Mouse (Mus musculus) yolk sac, embryonic 10.5 days (tissue): Measurements from ENCODE around the gene Gm10645.

Source experiments
- DNase-seq: peaks from one replicate; pipeline ENCODE4 v3.0.0-alpha.2; 2017; ENCODE audit warnings: low spot score

Gm10645 gene

GRCm38 (mm10) chr8:83169127-83169526 lies 3.2 kb upstream of the Gm10645 start:
- DNase-seq, result no peak

DNA sequence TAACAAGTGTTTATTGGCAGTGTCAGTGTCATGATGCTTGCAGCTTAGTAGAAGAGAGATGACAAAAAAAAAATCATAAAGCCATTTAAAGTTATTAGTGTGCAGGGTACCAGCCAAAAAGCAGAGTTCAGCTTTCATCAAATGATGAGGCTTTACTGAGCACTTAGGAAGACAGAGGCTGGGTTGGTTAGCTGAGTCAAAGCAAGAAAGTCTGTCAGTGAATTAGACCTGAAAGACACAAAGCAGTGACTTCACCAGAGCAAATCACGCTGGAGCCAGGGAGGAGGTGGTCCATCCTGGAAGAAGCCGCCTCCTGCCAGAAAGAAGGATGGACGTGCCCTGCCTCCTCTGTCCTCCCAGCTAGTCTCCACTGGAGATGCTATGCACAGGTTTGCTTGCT lies 2.0 kb upstream of the Gm10645 start:
- DNase-seq, result no peak

DNA sequence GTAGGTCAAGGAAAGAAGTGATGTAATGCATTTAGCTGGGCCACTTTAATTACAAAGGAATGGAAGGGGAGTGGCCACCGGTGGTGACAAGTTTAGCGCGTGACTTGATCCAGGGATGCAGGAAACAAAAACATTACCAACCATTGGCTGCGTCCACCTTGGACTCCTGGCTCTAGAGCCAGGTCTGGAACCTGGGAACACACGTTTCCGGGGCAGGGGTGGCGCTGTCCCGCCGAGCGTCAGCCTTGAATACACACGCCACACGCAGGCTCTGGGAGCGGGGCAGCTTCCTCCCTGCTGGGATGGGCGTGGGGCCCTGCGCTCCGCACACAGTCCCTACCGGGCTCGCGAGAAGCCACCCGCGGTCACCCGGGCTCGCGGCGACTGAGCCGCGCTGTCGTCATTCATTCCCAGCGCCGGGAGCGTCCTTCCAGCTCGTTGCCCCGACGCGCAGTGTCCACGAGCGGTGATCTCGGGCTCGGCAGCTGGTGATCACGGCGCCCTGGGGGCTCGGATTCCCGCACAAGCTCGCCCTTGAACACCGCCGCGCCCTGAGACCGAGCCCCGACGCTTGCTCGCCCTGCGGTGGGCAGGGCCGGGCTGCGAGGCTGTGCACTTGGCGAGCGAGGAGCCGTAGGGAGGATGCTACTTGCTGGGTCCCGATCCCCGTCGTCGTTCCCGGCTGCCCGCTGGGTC lies 587 bp downstream of the Gm10645 start, which contains the start of gene Tbc1d9:
TSS of gene Tbc1d9 (plus strand) at position 118 of the 696 bp plus-strand sequence.
- peak; percentile 69 for DNase-seq

DNA sequence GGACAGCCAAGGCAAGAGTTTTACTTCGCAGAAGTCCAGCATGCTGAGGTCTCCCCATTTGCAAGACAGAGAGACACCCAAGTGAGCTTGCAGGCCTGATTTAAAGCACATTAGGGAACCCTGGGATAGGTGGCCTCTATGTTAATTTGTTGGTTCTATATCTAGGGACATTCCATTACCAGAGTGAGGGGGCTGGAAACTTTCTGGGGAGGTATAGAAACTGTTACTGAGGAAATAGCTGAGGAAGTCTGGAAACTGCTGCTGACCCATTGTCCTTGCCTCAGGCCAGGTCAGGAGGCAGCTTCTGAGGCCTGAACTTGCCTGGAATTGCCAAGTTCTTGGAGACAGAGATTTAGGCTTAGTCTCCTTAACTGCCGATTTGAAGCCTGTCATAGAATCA lies 5.4 kb downstream of the Gm10645 start:
- no peak for DNase-seq

GRCm38 (mm10) chr8:83159615-83160014 lies 6.4 kb downstream of the Gm10645 start:
- no peak for DNase-seq

- no peak for DNase-seq
Measured at GRCm38 (mm10) chr8:83158971-83159370, 7.0 kb downstream of the Gm10645 start.

GRCm38 (mm10) chr8:83155110-83155509 lies 10.9 kb downstream of the Gm10645 start:
- DNase-seq, result no peak

GRCm38 (mm10) chr8:83152470-83152869 lies 13.5 kb downstream of the Gm10645 start:
- DNase-seq, result no peak

DNA sequence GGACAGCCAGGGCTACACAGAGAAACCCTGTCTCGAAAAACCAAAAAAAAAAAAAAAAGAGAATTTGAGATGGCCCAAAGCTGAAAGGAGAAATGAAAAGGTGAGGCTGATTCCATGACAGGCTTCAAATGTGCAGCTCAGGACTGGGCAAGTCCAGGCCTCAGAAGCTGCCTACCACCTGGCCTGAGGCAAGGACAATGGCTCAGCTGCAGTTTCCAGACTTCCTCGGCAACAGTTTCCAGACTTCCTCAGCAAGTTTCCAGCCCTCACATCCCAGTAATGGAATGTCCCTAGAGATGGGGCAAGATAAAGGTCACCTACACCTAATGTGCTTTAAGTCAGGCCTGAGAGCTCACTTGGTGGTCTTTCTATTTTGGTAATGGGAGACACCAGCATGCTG lies 13.9 kb downstream of the Gm10645 start:
- DNase-seq, result no peak

DNA sequence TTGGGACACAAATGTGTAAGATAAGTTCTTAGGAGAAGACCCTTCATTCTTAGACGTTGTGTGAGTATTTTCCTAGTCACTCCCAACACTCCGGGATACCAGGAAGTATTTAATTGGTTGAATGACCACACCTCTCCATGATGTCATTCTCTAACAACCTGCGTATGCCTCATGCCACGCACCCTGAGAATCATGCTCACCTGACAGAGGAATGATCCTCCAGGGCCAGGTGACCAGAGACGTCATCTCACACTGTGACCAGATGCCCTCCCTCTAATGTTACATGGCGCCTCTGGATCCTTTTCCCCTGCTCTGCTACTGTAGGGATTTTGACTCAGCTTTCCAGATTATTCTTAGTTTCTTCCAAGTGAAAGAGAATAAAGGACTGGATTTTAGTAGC lies 16.8 kb downstream of the Gm10645 start:
- no peak for DNase-seq

GRCm38 (mm10) chr8:83145421-83145820 lies 20.5 kb downstream of the Gm10645 start:
- no peak for DNase-seq

DNA sequence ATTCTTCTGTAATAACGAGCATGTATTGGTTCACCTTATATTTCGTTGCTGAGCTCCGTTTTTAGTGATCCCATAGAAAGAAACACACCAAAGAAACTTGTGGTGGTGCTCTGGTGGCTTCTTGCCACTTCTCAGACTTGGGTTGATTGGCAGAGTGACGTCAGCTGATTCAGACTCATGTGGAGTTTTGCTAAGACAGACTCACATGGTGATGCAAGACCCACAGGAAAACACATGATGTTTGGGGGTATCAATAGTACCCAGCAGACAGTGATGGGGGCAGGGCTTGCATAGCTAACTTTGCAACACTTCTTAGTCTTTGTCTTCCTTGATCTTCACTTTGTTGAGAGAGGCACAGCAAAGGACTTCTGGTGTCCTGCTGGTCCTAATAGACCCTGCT lies 21.4 kb downstream of the Gm10645 start:
- no peak for DNase-seq

DNA sequence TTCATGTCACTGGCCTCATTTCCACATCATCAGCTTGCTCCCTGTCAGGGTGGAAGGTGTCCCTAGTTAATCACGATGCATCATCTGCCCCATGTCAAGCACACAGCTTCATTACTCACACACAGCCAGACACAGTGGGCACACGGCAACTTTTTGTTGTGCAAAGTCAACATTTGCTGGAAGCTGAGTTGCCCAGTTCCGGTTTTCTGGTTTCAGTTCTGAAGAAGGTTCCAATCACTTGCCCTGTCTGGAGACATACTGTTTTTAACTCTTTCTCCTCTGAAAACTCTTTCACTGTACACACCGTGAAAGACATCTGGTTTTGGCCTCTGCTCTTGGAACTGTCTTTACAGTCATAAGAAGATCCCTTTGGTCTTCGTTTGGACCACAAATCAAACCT lies 24.6 kb downstream of the Gm10645 start:
- no peak for DNase-seq

GRCm38 (mm10) chr8:83140701-83141111 lies 25.3 kb downstream of the Gm10645 start:
- no peak for DNase-seq

GRCm38 (mm10) chr8:83140068-83140467 lies 25.9 kb downstream of the Gm10645 start:
- no peak for DNase-seq

GRCm38 (mm10) chr8:83135086-83135485 lies 30.9 kb downstream of the Gm10645 start:
- DNase-seq, result no peak
